Mouse (Mus musculus) kidney, adult 8-10 months (tissue): ENCODE results near the gene Zeb2.
A peak's percentile ranks its signal among the peaks of the same experiment; 100 is the strongest.

Experiments used
- DNase-seq, 2 experiments: peaks; one replicate each; pipeline ENCODE4 v3.0.0; 2022

The Zeb2 gene

GRCm38 (mm10) chr2:45094371-45094967 is 22.7 kb downstream of the Zeb2 start:
- no peak for DNase-seq

GRCm38 (mm10) chr2:45093479-45093878 is 23.7 kb downstream of the Zeb2 start:
- no peak for DNase-seq

- DNase-seq: no peak
These were observed 24.5 kb downstream of the Zeb2 start for GRCm38 (mm10) chr2:45092654-45093053.

- DNase-seq: no peak
These were observed 26.5 kb downstream of the Zeb2 start for GRCm38 (mm10) chr2:45090529-45091297.

- DNase-seq: no peak
These were observed 28.0 kb downstream of the Zeb2 start for GRCm38 (mm10) chr2:45089251-45089530.

- DNase-seq: no peak
These were observed 28.6 kb downstream of the Zeb2 start for GRCm38 (mm10) chr2:45088435-45089250.

GRCm38 (mm10) chr2:45087208-45087607 is 30.0 kb downstream of the Zeb2 start:
- no peak for DNase-seq

- DNase-seq: no peak
These were observed 31.5 kb downstream of the Zeb2 start for GRCm38 (mm10) chr2:45085653-45086052.

GRCm38 (mm10) chr2:45083042-45083441 is 34.2 kb downstream of the Zeb2 start:
- no peak for DNase-seq

- DNase-seq: no peak
These were observed 35.6 kb downstream of the Zeb2 start for GRCm38 (mm10) chr2:45081559-45081958.

GRCm38 (mm10) chr2:45077938-45078487 is 39.2 kb downstream of the Zeb2 start:
- DNase-seq: no peak

- no peak for DNase-seq
These were observed 39.8 kb downstream of the Zeb2 start for GRCm38 (mm10) chr2:45077383-45077782.

- DNase-seq: no peak
These were observed 44.2 kb downstream of the Zeb2 start for GRCm38 (mm10) chr2:45073025-45073424.

GRCm38 (mm10) chr2:45071296-45071695 is 45.9 kb downstream of the Zeb2 start:
- no peak for DNase-seq

GRCm38 (mm10) chr2:45070612-45071276 is 46.5 kb downstream of the Zeb2 start:
- DNase-seq: no peak

GRCm38 (mm10) chr2:45068792-45069550 is 48.2 kb downstream of the Zeb2 start:
- DNase-seq: no peak

- no peak for DNase-seq
These were observed 50.1 kb downstream of the Zeb2 start for GRCm38 (mm10) chr2:45067116-45067515.

- no peak for DNase-seq
These were observed 53.8 kb downstream of the Zeb2 start for GRCm38 (mm10) chr2:45063300-45063890.

GRCm38 (mm10) chr2:45062136-45062535 is 55.1 kb downstream of the Zeb2 start:
- DNase-seq: peak in 1 of 2 experiments; percentile 51

- DNase-seq: no peak
These were observed 56.4 kb downstream of the Zeb2 start for GRCm38 (mm10) chr2:45060768-45061167.

GRCm38 (mm10) chr2:45060202-45060601 is 57.0 kb downstream of the Zeb2 start:
- DNase-seq: no peak

GRCm38 (mm10) chr2:45059599-45059998 is 57.6 kb downstream of the Zeb2 start:
- no peak for DNase-seq
